Mouse (Mus musculus): Measurements from ENCODE around the gene Lrrc73.

GRCm38 (mm10) chr17:46268026-46268720, 14.8 kb downstream of the Lrrc73 start:
- peak; percentile 46; the same call in 1 of the 2 replicates for TF ChIP-seq POLR2A (IDR thresholded peaks at IDR 0.05; ENCODE audit: low read depth, low read length)
- TF ChIP-seq CTCF (IDR thresholded peaks at IDR 0.05; ENCODE audit: extremely low read depth, insufficient read length, insufficient replicate concordance, low read depth, low read length): no peak

All from small intestine, adult 2 months (tissue).